Mouse (Mus musculus): Measurements from ENCODE around the gene Vamp5. TPM values are rescaled to one million over a fixed set of nuclear protein-coding genes. Genes with fewer than 3 reads are reported as not detected.

Gene Vamp5
- total and polyA plus RNA-seq, 3 experiments, result 465 to 593 TPM; not detected in 1

DNA sequence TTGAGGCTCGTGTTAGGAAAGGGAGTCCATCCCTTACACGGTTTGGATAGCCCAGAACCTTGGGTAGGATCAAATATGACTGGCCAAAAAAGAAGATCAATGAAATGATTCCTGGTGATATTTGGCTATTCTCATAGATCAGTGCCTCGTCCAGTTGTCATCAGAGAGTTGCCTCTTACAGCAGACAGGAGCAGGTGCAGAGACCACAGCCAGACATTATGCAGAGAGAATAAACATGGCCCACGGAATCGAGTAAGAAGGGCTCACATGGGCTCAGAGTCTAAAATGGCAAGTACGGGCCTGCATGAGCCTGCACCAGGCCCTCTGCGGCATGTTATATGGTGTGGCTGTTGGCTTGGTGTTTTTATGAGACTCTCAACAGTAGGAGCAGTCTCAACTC lies 25.1 kb upstream of the Vamp5 start:
- TF ChIP-seq CHD2 (IDR thresholded peaks at IDR 0.05; ENCODE audit: low read length), result no peak
- TF ChIP-seq USF2 (IDR thresholded peaks at IDR 0.05; ENCODE audit: borderline replicate concordance in 1 of 2, insufficient read depth in 1 of 2, low read depth in 1 of 2, low read length in 2 of 2), result no peak
- no peak for TF ChIP-seq SMC3 (IDR thresholded peaks at IDR 0.05; ENCODE audit: low read depth, low read length)
- no peaks in the 10 kb centered on the region for H3K9me3 ChIP-seq (replicated peaks; ENCODE audit: insufficient read depth, low read length)
- H3K4me3 ChIP-seq (ENCODE audit: control insufficient read depth in 1 of 2, insufficient read depth in 1 of 2, low read depth in 2 of 2, low read length in 2 of 2), result no peak overlapping the region
- no peak overlapping the region for H3K9ac ChIP-seq (ENCODE audit: control insufficient read depth, low read depth, low read length, poor library complexity, severe bottlenecking)
- H3K4me1 ChIP-seq (ENCODE audit: control insufficient read depth in 1 of 2, insufficient read depth in 2 of 2, low read length in 2 of 2), result peaks cover 2 to 15% of the 10 kb centered on the region in 2 experiments; a peak in 3 of 4 replicates
- no peak for DNase-seq (ENCODE audit: low read depth, low spot score)
- H3K79me2 ChIP-seq (ENCODE audit: control insufficient read depth, insufficient read depth, low read length, poor library complexity), result no peaks in the 10 kb centered on the region
- H3K36me3 ChIP-seq (ENCODE audit: control insufficient read depth in 1 of 2, insufficient read depth in 2 of 2, low read length in 2 of 2), result peaks cover 0 to 11% of the 10 kb centered on the region in 2 experiments; a peak in 2 of 4 replicates
- H3K27ac ChIP-seq (ENCODE audit: control insufficient read depth, low read depth, low read length), result no peak overlapping the region
- no peaks in the 10 kb centered on the region for H3K27me3 ChIP-seq (ENCODE audit: control insufficient read depth in 1 of 2, insufficient read depth in 2 of 2, low read length in 2 of 2)

DNA sequence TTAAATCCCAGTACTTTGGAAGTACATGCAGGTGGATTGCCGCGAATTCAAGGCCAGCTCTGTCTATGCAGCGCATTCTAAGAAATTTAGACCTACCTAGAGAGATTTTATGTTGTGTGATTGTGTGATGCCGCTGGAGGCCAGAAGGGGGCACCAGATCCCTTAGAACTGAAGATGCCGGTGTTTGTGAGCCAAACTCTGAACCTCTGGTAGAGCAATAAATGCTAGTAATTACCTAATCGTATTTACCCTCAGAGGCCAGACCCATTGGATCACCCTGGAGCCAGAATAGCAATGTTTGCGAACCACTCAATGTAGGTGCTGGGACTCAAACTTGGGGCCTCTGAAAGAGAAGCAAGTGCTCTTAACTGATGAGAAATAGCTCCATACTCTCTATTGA lies 21.6 kb upstream of the Vamp5 start:
- H3K4me1 ChIP-seq (ENCODE audit: control insufficient read depth in 1 of 2, insufficient read depth in 2 of 2, low read length in 2 of 2), result peaks cover 2 to 15% of the 10 kb centered on the region in 2 experiments; a peak in 3 of 4 replicates
- no peak overlapping the region for H3K4me3 ChIP-seq (ENCODE audit: control insufficient read depth in 1 of 2, insufficient read depth in 1 of 2, low read depth in 2 of 2, low read length in 2 of 2)
- 0 out of 2 replicates have a peak overlapping the region, but pooled peaks have one; percentile 30 for H3K9ac ChIP-seq (ENCODE audit: control insufficient read depth, low read depth, low read length, poor library complexity, severe bottlenecking)
- TF ChIP-seq MEF2A (IDR thresholded peaks at IDR 0.05; ENCODE audit: extremely low read depth, insufficient replicate concordance, low read depth, low read length, poor library complexity, severe bottlenecking) (no peak), MAFK (IDR thresholded peaks at IDR 0.05; ENCODE audit: borderline replicate concordance, low read depth, low read length) (no peak), SMC3 (IDR thresholded peaks at IDR 0.05; ENCODE audit: low read depth, low read length) (peak; percentile 70), HCFC1 (IDR thresholded peaks at IDR 0.05; ENCODE audit: low read depth, low read length) (0 out of 2 replicates have a peak, but pooled peaks have one; percentile 28), MXI1 (IDR thresholded peaks at IDR 0.05; ENCODE audit: low read depth, low read length) (no peak), E2F4 (IDR thresholded peaks at IDR 0.05; ENCODE audit: borderline replicate concordance, low read depth, low read length) (no peak), CTCF (IDR thresholded peaks at IDR 0.05 in 2 of 3, conservative IDR thresholded peaks at IDR 0.05 in 1 of 3; ENCODE audit: control insufficient read depth in 1 of 3, insufficient read depth in 1 of 3, low read depth in 2 of 3, low read length in 3 of 3, poor library complexity in 1 of 3, severe bottlenecking in 1 of 3) (peak; percentile 83 to 92 (median 86)), BHLHE40 (IDR thresholded peaks at IDR 0.05; ENCODE audit: borderline replicate concordance, low read depth, low read length) (no peak), RAD21 (IDR thresholded peaks at IDR 0.05; ENCODE audit: low read depth, low read length) (peak; percentile 81), USF1 (IDR thresholded peaks at IDR 0.05; ENCODE audit: low read depth, low read length) (no peak), ZC3H11A (IDR thresholded peaks at IDR 0.05; ENCODE audit: low read depth, low read length) (peak; percentile 58)
- peak; percentile 89 for DNase-seq (ENCODE audit: low read depth, low spot score)
- H3K27ac ChIP-seq (ENCODE audit: control insufficient read depth, low read depth, low read length), result no peak overlapping the region
- peaks cover 0 to 8% of the 10 kb centered on the region in 2 experiments; a peak in 2 of 4 replicates for H3K36me3 ChIP-seq (ENCODE audit: control insufficient read depth in 1 of 2, insufficient read depth in 2 of 2, low read length in 2 of 2)
- H3K79me2 ChIP-seq (ENCODE audit: control insufficient read depth, insufficient read depth, low read length, poor library complexity), result no peaks in the 10 kb centered on the region
- H3K9me3 ChIP-seq (replicated peaks; ENCODE audit: insufficient read depth, low read length), result no peaks in the 10 kb centered on the region
- no peaks in the 10 kb centered on the region for H3K27me3 ChIP-seq (ENCODE audit: control insufficient read depth in 1 of 2, insufficient read depth in 2 of 2, low read length in 2 of 2)

- Histone ChIP-seq H3K36me3 (ENCODE audit: control insufficient read depth in 1 of 2, insufficient read depth in 2 of 2, low read length in 2 of 2) (peaks cover 0 to 9% of the 10 kb centered on the region in 2 experiments; a peak in 2 of 4 replicates), H3K4me3 (ENCODE audit: control insufficient read depth in 1 of 2, insufficient read depth in 1 of 2, low read depth in 2 of 2, low read length in 2 of 2) (no peak overlapping the region), H3K79me2 (ENCODE audit: control insufficient read depth, insufficient read depth, low read length, poor library complexity) (no peaks in the 10 kb centered on the region), H3K27ac (ENCODE audit: control insufficient read depth, low read depth, low read length) (no peak overlapping the region), H3K9me3 (replicated peaks; ENCODE audit: insufficient read depth, low read length) (no peaks in the 10 kb centered on the region), H3K4me1 (ENCODE audit: control insufficient read depth in 1 of 2, insufficient read depth in 2 of 2, low read length in 2 of 2) (peaks cover 2 to 22% of the 10 kb centered on the region in 2 experiments; a peak in 3 of 4 replicates), H3K27me3 (ENCODE audit: control insufficient read depth in 1 of 2, insufficient read depth in 2 of 2, low read length in 2 of 2) (no peaks in the 10 kb centered on the region), H3K9ac (ENCODE audit: control insufficient read depth, low read depth, low read length, poor library complexity, severe bottlenecking) (no peak overlapping the region)
- TF ChIP-seq POLR2AphosphoS2 (IDR thresholded peaks at IDR 0.05; ENCODE audit: low read length) (no peak; the same call in 1 of the 2 replicates), MAZ (IDR thresholded peaks at IDR 0.05; ENCODE audit: low read depth, low read length) (no peak), MYB (IDR thresholded peaks at IDR 0.05; ENCODE audit: low read depth, low read length) (no peak), MXI1 (IDR thresholded peaks at IDR 0.05; ENCODE audit: low read depth, low read length) (no peak), ELF1 (IDR thresholded peaks at IDR 0.05; ENCODE audit: low read depth, low read length) (no peak), USF2 (IDR thresholded peaks at IDR 0.05; ENCODE audit: borderline replicate concordance in 1 of 2, insufficient read depth in 1 of 2, low read depth in 1 of 2, low read length in 2 of 2) (no peak), E2F4 (IDR thresholded peaks at IDR 0.05; ENCODE audit: borderline replicate concordance, low read depth, low read length) (no peak), HCFC1 (IDR thresholded peaks at IDR 0.05; ENCODE audit: low read depth, low read length) (no peak), EP300 (IDR thresholded peaks at IDR 0.05; ENCODE audit: low read depth in 1 of 2, low read length in 2 of 2) (no peak), TBP (IDR thresholded peaks at IDR 0.05; ENCODE audit: low read depth, low read length) (no peak), NELFE (IDR thresholded peaks at IDR 0.05; ENCODE audit: low read depth, low read length) (no peak), MEF2A (IDR thresholded peaks at IDR 0.05; ENCODE audit: extremely low read depth, insufficient replicate concordance, low read depth, low read length, poor library complexity, severe bottlenecking) (no peak), ZMIZ1 (IDR thresholded peaks at IDR 0.05; ENCODE audit: low read depth, low read length) (no peak), SMC3 (IDR thresholded peaks at IDR 0.05; ENCODE audit: low read depth, low read length) (no peak), RAD21 (IDR thresholded peaks at IDR 0.05; ENCODE audit: low read depth, low read length) (no peak), MAFK (IDR thresholded peaks at IDR 0.05; ENCODE audit: borderline replicate concordance, low read depth, low read length) (no peak), UBTF (IDR thresholded peaks at IDR 0.05; ENCODE audit: borderline replicate concordance, insufficient read depth, low read depth, low read length) (no peak)
- peak; percentile 12 for DNase-seq (ENCODE audit: low read depth, low spot score)
These were observed 19.7 kb upstream of the Vamp5 start for GRCm38 (mm10) chr6:72399967-72400366.

Measured in MEL (cell line).